Comparison of ENCODE assay signal across 31 mouse cellular contexts in genomic region chr16:36661330-36661729, GRCm38 (mm10). TPM values are rescaled to one million over a fixed set of nuclear protein-coding genes. Genes with fewer than 3 reads are reported as not detected.
"Had no signal": no experiment of that assay in that cellular context is flagged by ENCODE, and none has a peak within 500 bp of the region (broad histone marks: within the 10 kb centered on the region; RNA-seq: fewer than 3 reads in every experiment).

No protein-coding gene starts in this region.

- ATAC-seq: forebrain, embryonic 13.5 days; forebrain, embryonic 14.5 days; forebrain, embryonic 15.5 days; forebrain, embryonic 16.5 days; forebrain, postnatal 0 days had no signal

- H3K4me3 ChIP-seq: embryonic facial prominence, embryonic 10.5 days; embryonic facial prominence, embryonic 12.5 days; embryonic facial prominence, embryonic 13.5 days; embryonic facial prominence, embryonic 15.5 days; erythroblast, embryonic 14.5 days; forebrain, embryonic 10.5 days; forebrain, embryonic 12.5 days; forebrain, embryonic 13.5 days; forebrain, embryonic 15.5 days; gastrocnemius, adult 2 months; heart, adult 2 months had no signal

- H3K9me3 ChIP-seq: embryonic facial prominence, embryonic 13.5 days; embryonic facial prominence, embryonic 15.5 days; forebrain, embryonic 15.5 days had no signal

- DNase-seq: cerebellum, adult 8-10 months; cerebellum, adult 9-10 months; cerebellum, adult 9-11 months; cerebellum, postnatal 10 days; cerebellum, postnatal 14 days; cerebellum, postnatal 25 days; cerebellum, postnatal 36 days; embryo, embryonic 11 days; forebrain, postnatal 0 days; gastrocnemius, adult 2 months; gastrocnemius, postnatal 10 days; gastrocnemius, postnatal 14 days; gastrocnemius, postnatal 25 days; gastrocnemius, postnatal 36 days; heart, adult 18-20 months; heart, adult 2 months had no signal

- H3K27me3 ChIP-seq: embryonic facial prominence, embryonic 12.5 days; embryonic facial prominence, embryonic 13.5 days; embryonic facial prominence, embryonic 15.5 days; forebrain, embryonic 12.5 days; forebrain, embryonic 13.5 days; forebrain, embryonic 15.5 days had no signal

- H3K27ac ChIP-seq: embryonic facial prominence, embryonic 10.5 days; embryonic facial prominence, embryonic 12.5 days; embryonic facial prominence, embryonic 13.5 days; embryonic facial prominence, embryonic 15.5 days; forebrain, embryonic 10.5 days; forebrain, embryonic 12.5 days; forebrain, embryonic 13.5 days; forebrain, embryonic 15.5 days; gastrocnemius, adult 2 months; heart, adult 2 months had no signal

- H3K36me3 ChIP-seq: embryonic facial prominence, embryonic 10.5 days; embryonic facial prominence, embryonic 12.5 days; embryonic facial prominence, embryonic 13.5 days; embryonic facial prominence, embryonic 15.5 days; forebrain, embryonic 10.5 days; forebrain, embryonic 12.5 days; forebrain, embryonic 15.5 days had no signal

- H3K4me2 ChIP-seq: embryonic facial prominence, embryonic 12.5 days; embryonic facial prominence, embryonic 13.5 days; embryonic facial prominence, embryonic 15.5 days; forebrain, embryonic 12.5 days; forebrain, embryonic 13.5 days; forebrain, embryonic 15.5 days had no signal

- H3K9ac ChIP-seq: embryonic facial prominence, embryonic 12.5 days; embryonic facial prominence, embryonic 13.5 days; embryonic facial prominence, embryonic 15.5 days; forebrain, embryonic 12.5 days; forebrain, embryonic 13.5 days; forebrain, embryonic 15.5 days; forebrain, postnatal 0 days had no signal

- H3K4me1 ChIP-seq: embryonic facial prominence, embryonic 10.5 days; embryonic facial prominence, embryonic 12.5 days; embryonic facial prominence, embryonic 13.5 days; embryonic facial prominence, embryonic 15.5 days; forebrain, embryonic 10.5 days; forebrain, embryonic 12.5 days; forebrain, embryonic 13.5 days; forebrain, embryonic 15.5 days had no signal

RNA-seq across cellular contexts. Expression of gene Cd86, which starts 4.6 kb away (rescaled TPM):
- polyA plus RNA-seq: erythroblast, embryonic 14.5 days had no signal

RNA-seq across cellular contexts. Expression of gene Ildr1, which starts 32.4 kb away (rescaled TPM):
- total RNA-seq: common myeloid progenitor, adult 5-6 weeks; gastrocnemius, postnatal 36 days; gastrocnemius, postnatal 4 days; granulocyte monocyte progenitor cell, adult 5-6 weeks; heart, adult 2 months; heart, adult 8-10 months had no signal
- polyA plus RNA-seq: erythroblast, embryonic 14.5 days; forebrain, embryonic 13.5 days; forebrain, embryonic 14.5 days had no signal
